Mouse (Mus musculus) R1 (cell line): ENCODE results near the gene Akap11.
A peak's percentile ranks its signal among the peaks of the same experiment; 100 is the strongest.
"Not testable (repeated sequence)": the region's sequence is repeated elsewhere in the genome, so short reads cannot be mapped to it uniquely, and the experiment has no call there.

Experiments used
- DNase-seq: peaks from one replicate; pipeline ENCODE4 v3.0.0-alpha.2; 2018; ENCODE audit warnings: low read depth, low spot score

The Akap11 gene

GRCm38 (mm10) chr14:78536281-78537165 lies at the start of gene Akap11:
Gene Akap11, minus strand, starts transcription at chr14:78536808.
- peak; percentile 97 for DNase-seq

GRCm38 (mm10) chr14:78584222-78584621 lies 47.6 kb upstream of the Akap11 start:
- DNase-seq, result no peak

DNA sequence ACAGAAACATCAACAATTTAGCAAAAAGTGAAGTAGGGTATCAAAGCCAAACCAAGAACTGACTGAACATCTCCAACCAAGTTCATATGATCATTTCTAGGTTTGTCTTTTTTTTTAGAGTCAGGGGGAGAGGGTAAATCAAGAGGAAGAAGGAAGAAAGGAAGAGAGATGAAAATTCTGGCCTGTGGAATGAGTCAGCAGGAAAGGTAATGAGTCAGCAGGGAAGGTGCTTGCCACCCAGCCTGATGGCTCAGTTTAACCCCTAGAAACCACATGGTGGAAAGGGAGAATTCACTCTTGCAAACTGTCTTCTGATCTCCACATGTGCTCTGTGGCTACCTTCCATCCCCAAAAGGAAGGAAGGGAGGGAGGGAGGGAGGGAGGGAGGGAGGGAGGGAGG lies 46.6 kb upstream of the Akap11 start:
- DNase-seq, result no peak

DNA sequence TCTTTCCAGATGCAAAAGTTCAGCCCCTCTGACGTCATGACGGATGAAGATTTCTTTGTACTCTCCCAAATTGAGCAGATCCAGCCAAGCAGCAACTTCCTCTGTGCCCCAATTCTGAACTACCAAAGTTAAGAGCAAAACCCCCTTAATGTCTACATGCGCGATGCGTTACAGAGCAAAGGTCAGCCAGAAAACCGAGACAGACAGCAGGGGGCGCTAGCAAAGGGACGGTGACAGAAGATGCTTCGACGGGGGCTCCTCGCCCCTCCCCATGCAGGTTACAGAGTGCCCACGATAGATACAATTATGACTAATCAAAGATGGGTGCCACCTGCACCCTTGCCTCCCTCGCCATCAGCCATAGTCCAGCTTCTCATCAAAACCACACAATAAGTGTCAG lies 39.3 kb upstream of the Akap11 start:
- peak; percentile 30 for DNase-seq

DNA sequence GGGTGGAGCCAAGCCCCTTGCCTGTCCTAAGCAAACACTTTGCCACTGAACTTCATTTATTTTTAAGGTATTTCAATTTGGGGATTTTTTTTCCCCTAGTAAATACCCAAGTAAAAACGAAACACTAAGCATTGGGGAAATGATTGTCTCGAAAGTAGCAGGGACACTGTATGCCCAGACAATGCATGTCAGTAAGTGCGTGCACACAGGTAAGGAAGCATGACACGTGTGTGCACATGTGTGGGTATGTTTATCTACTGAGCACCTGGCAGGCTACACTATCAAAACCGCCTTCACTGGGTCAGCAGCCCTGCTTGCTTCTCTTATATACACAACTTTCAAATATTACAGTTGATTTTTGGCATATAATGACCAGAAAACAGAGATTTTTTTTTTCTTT lies 31.8 kb upstream of the Akap11 start:
- DNase-seq, result no peak

GRCm38 (mm10) chr14:78566431-78566830 lies 29.8 kb upstream of the Akap11 start:
- DNase-seq, result no peak

GRCm38 (mm10) chr14:78564292-78564691 lies 27.7 kb upstream of the Akap11 start:
- DNase-seq, result no peak

- DNase-seq, result no peak
These were observed 26.6 kb upstream of the Akap11 start for GRCm38 (mm10) chr14:78563211-78563610.

- DNase-seq, result no peak
These were observed 25.5 kb upstream of the Akap11 start for GRCm38 (mm10) chr14:78562121-78562520.

DNA sequence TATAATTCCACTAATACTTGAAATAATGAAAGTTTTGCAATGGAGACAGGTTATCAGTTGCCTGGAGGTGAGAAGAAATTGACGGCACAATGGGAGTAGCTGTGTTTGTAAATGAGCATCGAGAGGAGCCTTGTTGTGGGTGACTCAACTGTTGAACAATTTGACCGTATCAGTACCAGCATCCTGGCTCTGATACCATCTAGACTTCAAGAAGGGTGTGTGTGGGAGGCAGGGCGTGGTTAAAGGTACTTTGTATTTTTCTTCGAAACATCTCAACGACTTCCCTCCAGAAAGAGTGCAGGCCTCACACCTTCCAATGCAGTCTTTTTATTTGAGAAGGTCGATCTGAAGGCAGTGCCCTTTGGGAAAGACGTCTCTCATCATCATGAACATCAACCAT lies 22.4 kb upstream of the Akap11 start:
- DNase-seq, result no peak

DNA sequence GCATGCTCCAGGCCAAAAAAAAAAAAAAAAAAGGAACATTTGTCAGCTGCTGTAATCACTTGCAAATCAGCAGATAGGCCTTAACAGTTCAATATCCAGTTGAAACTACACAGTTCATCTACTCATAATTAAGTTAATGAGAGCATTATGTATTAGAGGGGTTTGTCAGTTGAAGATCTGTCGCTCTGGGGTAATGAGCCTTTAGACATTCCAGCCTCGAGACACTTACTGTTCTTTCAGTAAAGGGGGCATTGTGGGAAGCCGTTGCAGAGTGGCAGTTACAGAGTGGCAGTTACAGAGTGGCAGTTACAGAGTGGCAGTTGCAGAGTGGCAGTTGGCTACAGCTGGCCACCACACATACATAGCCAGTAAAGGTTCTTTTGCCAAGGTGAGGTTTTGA lies 18.2 kb upstream of the Akap11 start:
- DNase-seq, result not testable (repeated sequence)

- peak; percentile 86 for DNase-seq
These were observed 17.1 kb upstream of the Akap11 start for GRCm38 (mm10) chr14:78553661-78554060.

- no peak for DNase-seq
These were observed 12.2 kb upstream of the Akap11 start for GRCm38 (mm10) chr14:78548807-78549206.

- no peak for DNase-seq
These were observed 4.7 kb upstream of the Akap11 start for GRCm38 (mm10) chr14:78541319-78541718.

DNA sequence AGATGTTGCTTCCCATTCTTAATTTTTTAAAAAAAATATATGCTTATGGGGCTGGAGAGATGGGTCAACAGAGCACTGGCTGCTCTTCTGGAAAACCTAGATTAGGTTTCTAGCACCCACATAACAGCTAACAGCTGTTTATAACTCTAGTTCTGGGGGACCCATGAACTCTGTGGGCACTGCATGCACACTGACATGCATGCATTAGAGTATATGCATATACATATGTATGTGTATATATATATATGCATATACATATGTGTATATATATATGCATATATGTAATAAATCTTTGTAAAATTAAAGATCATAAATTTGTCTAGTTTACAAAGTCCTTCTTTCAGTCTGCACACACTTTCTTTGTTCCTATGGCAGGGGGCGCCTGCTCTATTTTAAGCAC lies 3.2 kb upstream of the Akap11 start:
- DNase-seq, result no peak

GRCm38 (mm10) chr14:78538572-78539320 lies 2.1 kb upstream of the Akap11 start:
- DNase-seq, result peak; percentile 76

DNA sequence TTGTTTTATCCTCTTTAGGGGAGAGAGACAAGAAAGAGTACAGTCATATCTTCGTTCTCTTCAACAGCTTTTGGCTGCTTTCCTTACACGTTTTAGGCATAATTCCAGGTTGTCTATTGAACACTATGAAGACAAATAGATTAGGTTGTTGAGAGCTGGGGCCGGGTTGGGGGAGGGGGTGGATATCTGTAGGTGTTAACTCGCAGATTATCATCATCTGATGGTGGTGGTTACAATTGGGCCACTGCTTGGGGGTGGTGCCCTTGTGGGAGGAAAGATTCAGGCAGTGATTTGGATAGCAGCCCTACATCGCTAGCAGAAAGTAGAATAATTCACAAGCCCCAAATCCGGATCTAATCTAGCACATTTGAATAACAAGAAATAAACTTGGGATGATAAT lies 943 bp upstream of the Akap11 start:
- no peak for DNase-seq

- no peak for DNase-seq
These were observed 1.2 kb downstream of the Akap11 start for GRCm38 (mm10) chr14:78535366-78535765.

DNA sequence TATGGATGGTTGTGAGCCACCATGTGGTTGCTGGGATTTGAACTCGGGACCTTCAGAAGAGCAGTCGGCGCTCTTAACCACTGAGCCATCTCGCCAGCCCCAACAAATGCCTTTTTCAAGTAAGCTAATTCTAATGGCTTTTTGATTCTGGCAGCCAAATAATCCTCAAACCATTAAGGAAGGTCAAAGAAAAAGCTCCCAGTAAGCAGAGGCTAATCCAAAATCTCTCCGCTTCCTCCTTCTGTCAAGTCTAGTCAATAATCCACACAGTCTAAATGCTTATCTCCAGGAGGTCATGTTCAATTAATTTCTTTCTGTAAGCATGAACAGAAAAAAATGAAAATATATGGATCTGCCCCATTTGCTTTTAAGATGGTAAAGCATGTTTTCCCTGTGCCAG lies 2.0 kb downstream of the Akap11 start:
- DNase-seq, result no peak

- DNase-seq, result no peak
These were observed 2.9 kb downstream of the Akap11 start for GRCm38 (mm10) chr14:78533701-78534100.

DNA sequence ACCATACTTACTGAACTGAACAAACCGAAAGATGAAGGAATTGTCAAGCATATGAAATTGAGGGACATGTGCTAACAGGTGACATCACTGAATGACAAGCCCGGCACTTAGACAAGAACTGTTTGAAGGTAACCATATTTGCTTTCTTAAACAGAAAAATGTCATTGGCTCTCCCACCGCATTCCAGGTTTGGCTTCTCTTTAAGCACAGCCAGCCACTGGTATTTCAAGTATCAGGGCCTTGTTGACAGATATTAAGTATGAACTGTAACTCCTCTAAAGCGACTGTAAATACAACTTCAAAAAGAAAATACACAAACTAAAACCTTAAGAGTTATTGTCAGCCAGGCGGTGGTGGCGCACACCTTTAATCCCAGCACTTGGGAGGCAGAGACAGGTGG lies 4.3 kb downstream of the Akap11 start:
- no peak for DNase-seq

DNA sequence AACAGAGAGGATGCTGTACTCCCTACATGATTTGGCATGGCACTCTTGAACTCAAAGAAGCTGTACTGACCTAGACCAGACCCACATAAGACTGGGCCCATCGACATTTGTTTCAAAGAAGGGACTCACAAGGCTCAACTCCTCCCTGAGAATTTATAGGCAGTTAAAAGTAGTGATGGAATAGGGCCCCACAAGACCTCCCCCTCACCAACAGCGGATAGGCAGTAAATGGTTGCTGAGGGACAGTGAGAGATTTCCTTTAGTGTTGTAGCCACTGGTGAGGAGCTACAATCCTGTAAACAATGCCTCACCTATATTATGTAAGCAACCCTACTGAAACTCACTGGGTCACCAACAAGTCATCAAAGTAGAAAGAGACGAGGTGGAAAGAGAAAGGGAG lies 6.4 kb downstream of the Akap11 start:
- no peak for DNase-seq
